Mouse (Mus musculus) kidney, adult 11 months (tissue): ENCODE results near the gene Wdfy4.

Experiments
- DNase-seq: peaks from one replicate; pipeline ENCODE4 v3.0.0; 2022

The Wdfy4 gene

DNA sequence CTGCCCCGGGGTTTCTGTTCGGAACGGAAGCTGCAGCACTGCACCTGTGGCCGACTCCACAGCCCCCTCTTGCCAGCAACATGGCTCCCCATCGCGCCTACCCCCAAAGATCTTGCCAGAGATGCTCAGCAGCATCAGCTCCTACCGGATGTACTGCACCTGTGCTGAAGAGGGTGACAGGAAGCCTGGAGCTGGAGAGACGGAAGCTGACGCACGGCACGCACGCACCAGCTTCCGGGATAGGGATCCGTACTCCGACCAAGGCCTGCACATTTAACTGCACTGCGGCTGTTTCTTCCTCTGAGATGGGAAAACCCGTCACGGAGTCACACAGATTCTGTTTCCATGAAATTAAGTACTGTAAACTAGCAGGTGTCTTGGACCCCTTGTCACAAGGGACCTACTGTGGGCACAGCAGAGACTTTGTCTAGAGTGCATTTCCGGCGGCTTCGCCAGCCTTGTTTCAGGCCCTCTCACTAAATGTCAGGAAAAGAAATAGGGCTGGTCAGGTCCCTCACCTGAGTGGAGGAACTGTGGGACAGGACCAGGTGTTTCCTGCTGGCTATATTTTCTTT, 4.6 kb upstream of the Wdfy4 start:
- DNase-seq: no peak

GRCm38 (mm10) chr14:33189230-33189629, 3.9 kb upstream of the Wdfy4 start:
- no peak for DNase-seq

- no peak for DNase-seq
Measured at GRCm38 (mm10) chr14:33187201-33187600, 1.9 kb upstream of the Wdfy4 start.

GRCm38 (mm10) chr14:33180102-33180501, 5.2 kb downstream of the Wdfy4 start:
- no peak for DNase-seq

- DNase-seq: no peak
Measured at GRCm38 (mm10) chr14:33175059-33175821, 10.1 kb downstream of the Wdfy4 start.

DNA sequence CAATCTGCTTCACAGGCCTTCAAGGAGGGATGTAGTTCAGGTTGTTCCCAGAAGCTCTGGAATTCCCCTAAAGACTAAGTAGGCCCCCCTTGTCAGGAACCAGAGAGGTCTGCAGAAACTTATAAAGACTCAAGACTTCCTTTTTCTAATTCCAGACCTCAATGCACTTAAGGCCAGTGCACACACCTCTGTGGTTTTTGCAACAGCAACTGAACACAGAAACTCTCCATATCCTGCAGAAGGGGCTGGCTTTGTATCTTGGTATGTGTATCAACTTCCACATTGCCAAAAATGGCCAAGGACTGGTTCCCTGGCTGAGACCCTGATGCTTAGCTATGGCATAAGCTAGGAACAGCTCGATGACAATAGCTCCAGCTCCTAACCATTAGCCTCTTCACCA, 13.4 kb downstream of the Wdfy4 start:
- no peak for DNase-seq

GRCm38 (mm10) chr14:33168750-33169149, 16.6 kb downstream of the Wdfy4 start:
- DNase-seq: no peak

GRCm38 (mm10) chr14:33162238-33162637, 23.1 kb downstream of the Wdfy4 start:
- no peak for DNase-seq

GRCm38 (mm10) chr14:33158268-33158667, 27.0 kb downstream of the Wdfy4 start:
- no peak for DNase-seq

DNA sequence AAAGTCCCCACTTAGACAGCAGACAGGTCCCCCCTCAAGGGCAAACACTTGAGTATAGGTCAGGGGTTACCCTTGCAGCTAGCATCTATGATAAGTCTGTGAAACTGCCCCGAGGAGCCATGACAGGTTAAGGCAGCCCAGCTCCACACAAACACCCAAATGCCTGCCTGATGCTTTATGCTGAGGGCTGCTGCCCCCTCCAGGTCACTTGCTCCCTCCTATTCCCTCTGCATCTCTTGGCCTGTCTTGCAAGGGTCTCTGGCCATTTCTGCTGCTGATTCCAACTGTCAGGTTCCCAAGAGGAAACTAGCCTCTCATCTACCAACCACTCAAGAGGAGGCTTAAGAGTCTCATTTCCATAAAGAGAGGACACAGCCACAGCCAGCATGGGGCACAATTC, 32.4 kb downstream of the Wdfy4 start:
- peak; percentile 4 for DNase-seq

DNA sequence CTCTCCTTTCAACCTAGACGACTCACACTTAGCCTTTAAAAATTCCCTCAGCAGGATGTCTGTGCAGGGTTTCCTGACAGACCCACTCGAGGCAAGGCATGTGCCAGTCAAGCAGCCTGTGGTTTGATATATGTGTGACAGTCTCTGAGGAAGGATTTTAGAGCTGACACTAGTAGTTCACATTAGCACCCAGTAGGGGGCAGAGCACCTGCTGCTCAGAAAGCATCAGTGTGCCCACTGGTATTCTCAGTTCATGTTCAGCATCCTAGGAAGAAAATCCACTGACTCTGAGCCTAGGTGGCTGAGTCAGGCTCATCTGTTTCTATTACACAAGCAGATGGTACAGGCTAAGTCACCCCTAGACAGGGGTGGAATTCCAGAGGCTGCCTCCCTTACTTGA, 39.0 kb downstream of the Wdfy4 start:
- no peak for DNase-seq

GRCm38 (mm10) chr14:33136843-33137242, 48.5 kb downstream of the Wdfy4 start:
- DNase-seq: no peak

DNA sequence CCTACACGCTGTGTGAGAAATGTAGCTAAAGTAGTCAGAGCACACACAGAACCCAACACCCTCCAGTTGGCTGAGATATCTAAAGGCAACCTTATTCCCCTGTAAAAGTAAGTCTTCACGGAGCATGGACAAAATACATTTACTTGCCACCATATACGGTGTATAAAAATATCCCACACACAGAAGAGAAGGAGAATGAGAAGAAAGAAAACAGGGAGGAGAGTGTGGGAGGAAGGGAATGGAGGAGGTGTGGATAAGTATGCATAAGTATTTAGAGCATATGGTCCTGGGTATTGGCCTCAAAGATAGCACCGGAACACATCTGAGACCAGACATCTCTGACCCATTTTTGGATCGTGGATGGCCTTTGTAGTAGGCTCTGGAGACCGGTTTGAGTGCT, 50.1 kb downstream of the Wdfy4 start:
- no peak for DNase-seq

DNA sequence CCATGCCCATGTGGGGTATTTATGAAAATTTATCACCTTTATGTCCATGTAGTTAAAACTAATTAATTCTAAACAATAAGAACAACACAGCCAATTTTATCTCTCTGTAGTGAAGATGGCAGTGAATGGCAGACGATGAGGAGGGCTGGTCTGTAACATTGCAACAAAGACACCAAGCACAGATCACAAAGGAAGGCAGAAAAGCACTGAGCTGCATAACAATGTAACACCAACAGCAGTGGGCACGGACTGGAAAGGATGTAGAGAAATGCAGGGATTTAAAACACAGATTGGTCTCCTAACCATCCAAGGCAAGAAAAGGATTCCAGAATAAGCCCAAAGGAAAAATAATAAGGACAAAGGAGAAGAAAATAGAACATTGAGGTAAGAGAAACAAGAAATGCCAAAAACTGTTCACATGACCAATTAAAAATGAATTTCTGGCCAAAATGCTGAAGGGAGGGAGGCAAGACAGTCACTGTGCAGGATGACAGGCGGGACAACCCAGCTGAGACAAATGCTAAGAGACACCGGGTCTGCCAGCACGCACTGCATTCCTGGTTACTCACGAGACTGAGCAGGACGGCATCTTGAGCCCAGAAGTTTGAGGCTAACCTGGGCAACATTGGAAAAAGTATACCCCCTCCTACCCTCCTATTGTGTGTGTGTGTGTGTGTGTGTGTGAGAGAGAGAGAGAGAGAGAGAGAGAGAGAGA, 54.1 kb downstream of the Wdfy4 start:
- no peak for DNase-seq

GRCm38 (mm10) chr14:33116590-33116989, 68.7 kb downstream of the Wdfy4 start:
- no peak for DNase-seq

DNA sequence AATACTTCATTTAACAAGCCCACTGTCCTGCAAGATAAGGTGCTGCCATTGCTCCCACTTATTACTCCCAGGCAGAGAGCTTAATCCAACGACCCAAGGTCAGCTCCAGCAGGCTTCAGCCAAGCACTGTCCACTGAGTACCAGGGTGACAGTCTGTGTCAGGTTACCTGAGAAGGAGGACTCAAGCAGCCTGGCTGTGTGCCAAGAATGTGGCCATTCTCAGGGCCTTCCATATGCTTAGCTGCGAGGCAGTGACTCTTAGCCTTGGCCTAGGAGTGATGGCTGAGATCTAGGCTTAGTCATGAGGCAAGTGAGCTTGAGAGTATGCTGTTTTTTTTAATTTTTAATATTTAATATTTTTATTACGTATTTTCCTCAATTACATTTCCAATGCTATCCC, 80.5 kb downstream of the Wdfy4 start:
- DNase-seq: no peak

DNA sequence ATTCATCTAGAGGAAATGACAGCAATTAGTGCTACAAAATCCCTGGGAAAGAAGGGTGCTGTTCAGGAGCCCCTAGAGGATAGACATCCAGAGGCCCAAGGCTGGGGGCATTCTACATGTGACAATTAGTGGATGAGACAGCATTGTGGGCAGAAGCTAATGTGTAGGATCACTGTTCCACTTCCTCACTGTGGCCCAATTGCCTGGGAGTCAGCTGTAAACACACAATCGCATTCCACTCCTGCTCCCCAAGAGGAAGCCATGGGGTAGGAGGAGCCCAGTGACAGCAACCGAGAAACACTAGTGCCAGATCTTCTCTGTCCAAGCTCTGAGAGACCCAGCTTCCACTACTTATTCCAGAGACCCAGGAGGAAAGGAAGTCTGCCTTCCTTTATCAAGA, 83.7 kb downstream of the Wdfy4 start:
- DNase-seq: no peak

DNA sequence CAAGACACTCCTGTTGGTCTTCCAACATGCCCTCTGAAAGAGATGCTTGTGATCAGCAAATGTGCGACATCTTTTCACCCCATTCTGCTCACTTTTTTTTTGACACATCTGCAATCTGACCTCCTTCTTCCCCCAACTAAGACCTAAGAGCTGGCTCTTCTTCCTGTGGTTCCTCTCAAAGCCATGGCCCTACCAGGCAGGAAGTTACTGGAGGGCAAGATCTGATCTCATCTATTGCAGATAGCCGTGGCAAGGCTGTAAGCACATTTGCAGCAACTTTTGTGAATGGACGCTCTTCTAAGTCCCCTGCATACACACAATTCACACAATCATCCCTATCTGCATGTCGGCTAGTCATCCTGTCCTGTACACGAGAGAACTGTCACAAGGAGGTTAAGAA, 85.4 kb downstream of the Wdfy4 start:
- DNase-seq: no peak

- no peak for DNase-seq
Measured at GRCm38 (mm10) chr14:33099111-33099510, 86.2 kb downstream of the Wdfy4 start.

DNA sequence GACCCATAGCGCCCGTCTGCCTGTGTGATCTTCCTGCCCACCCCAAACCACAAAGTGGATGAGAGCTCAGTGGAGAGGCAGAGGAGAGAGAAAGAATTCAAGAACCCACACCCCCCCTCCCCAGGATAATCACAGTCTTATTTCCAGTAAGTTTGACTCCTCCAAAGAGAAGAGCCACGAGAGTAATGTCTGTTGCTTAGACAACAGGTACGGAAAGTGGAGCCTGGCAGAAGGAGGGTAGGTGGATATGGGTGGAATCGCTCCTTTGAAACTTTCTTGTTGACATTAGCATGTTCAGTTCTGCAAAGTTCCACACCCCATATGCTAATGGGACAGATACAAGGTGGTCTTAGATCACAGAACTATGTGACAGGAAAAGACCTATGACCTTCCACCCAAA, 88.8 kb downstream of the Wdfy4 start:
- DNase-seq: no peak

- DNase-seq: peak; percentile 76
Measured at GRCm38 (mm10) chr14:33083326-33083725, 102.0 kb downstream of the Wdfy4 start.

GRCm38 (mm10) chr14:33082301-33082700, 103.0 kb downstream of the Wdfy4 start:
- peak; percentile 5 for DNase-seq

DNA sequence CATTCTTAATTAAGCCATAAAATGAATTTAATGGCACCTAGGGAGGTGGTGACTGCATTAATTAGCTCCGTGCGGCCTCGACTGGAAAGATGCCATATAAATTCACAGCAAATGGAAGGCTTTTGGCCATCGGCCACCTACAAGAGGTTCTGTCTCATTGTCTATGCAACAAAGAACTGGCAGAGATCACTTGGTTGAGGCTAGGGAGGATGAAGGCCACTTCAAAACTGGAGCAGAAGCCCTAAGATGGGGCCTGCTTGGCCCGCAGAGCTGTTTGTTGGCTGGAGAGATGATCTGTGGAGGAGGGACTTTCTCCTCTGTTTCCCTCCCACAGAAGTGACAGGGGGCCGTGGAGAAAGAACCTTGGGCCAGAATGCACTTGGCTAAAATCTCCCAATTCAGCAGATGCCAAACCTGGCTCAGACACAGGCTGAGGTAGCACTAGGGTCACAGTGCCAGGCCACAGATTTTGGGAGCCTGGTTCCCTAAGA, 103.9 kb downstream of the Wdfy4 start:
- peak; percentile 40 for DNase-seq

GRCm38 (mm10) chr14:33078596-33078995, 106.7 kb downstream of the Wdfy4 start:
- DNase-seq: peak; percentile 16
